Mouse (Mus musculus): ENCODE measurements around the gene Kcnma1. TPM values are rescaled to one million over a fixed set of nuclear protein-coding genes. Genes with fewer than 3 reads are reported as not detected.

The Kcnma1 gene
- polyA plus RNA-seq, 2 experiments, result 5.4 to 8.5 TPM

DNA sequence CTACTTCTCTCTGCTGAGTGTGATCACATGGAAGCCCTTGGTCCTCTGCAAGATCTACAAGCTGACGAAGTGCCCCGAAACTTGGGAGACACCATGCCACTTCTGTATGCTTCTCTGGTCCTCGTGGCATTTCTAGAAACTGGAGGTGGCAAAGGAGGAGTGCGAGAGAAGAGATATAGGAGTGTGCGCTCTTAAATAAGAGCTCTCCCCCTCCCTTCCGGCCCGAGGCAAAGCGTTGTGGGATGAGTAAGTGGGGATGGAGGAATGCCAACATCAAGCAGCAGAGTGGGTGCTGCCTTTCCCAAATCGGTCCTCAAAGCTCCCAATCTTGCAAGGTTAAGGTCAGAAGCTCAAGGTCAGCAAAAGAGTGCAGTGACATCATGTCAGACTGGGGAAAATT lies 426.8 kb downstream of the Kcnma1 start:
- Histone ChIP-seq H3K36me3 (ENCODE audit: control insufficient read depth, insufficient read depth, low read length) (no peaks in the 10 kb centered on the region), H3K27ac (replicated peaks; ENCODE audit: low read depth, low read length) (no peak overlapping the region), H3K9me3 (ENCODE audit: control insufficient read depth, low read length) (no peaks in the 10 kb centered on the region), H3K27me3 (ENCODE audit: control insufficient read depth, insufficient read depth, low read length) (no peaks in the 10 kb centered on the region), H3K4me2 (replicated peaks; ENCODE audit: low read depth, low read length, severe bottlenecking) (no peak overlapping the region), H3K9ac (ENCODE audit: low read depth, low read length, severe bottlenecking) (no peak overlapping the region), H3K4me1 (ENCODE audit: control insufficient read depth, insufficient read depth, low read length) (no peaks in the 10 kb centered on the region), H3K4me3 (replicated peaks; ENCODE audit: low read length) (no peak overlapping the region)
- TF ChIP-seq POLR2A (IDR thresholded peaks at IDR 0.05; ENCODE audit: borderline replicate concordance, extremely low read depth, insufficient read depth, insufficient read length), result no peak
- DNase-seq (ENCODE audit: low spot score) (no peak), ATAC-seq (ENCODE audit: low FRiP score, low read depth) (no peak)
- WGBS, result 81% methylated on average over 9 of the region's 9 CpGs

DNA sequence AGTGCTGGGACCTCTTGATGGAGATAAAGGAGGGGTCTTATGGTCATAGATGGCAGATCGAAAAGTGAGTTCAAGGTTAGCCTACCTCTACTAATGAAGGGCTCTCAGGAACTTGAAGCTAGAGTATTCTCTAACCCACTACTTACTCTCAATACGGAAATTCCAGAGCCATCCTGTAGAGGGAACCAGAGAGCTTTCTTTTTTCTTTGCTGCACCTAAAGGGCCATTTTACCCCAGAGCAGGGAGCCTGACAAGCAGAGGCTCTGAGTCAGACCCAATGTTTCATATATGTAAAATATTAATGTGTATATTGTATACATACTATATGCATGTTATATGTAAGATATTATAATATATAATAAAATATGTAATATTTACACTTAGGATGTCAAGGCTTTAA lies 431.1 kb downstream of the Kcnma1 start:
- H3K27me3 ChIP-seq (ENCODE audit: control insufficient read depth, insufficient read depth, low read length), result no peaks in the 10 kb centered on the region
- H3K4me1 ChIP-seq (ENCODE audit: control insufficient read depth, insufficient read depth, low read length), result no peaks in the 10 kb centered on the region
- H3K4me2 ChIP-seq (replicated peaks; ENCODE audit: low read depth, low read length, severe bottlenecking), result no peak overlapping the region
- no peak overlapping the region for H3K27ac ChIP-seq (replicated peaks; ENCODE audit: low read depth, low read length)
- no peaks in the 10 kb centered on the region for H3K36me3 ChIP-seq (ENCODE audit: control insufficient read depth, insufficient read depth, low read length)
- no peak overlapping the region for H3K4me3 ChIP-seq (replicated peaks; ENCODE audit: low read length)
- ATAC-seq (ENCODE audit: low FRiP score, low read depth), result peak; percentile 74; the same call in 1 of the 2 replicates
- TF ChIP-seq POLR2A (IDR thresholded peaks at IDR 0.05; ENCODE audit: borderline replicate concordance, extremely low read depth, insufficient read depth, insufficient read length), result no peak
- no peak overlapping the region for H3K9ac ChIP-seq (ENCODE audit: low read depth, low read length, severe bottlenecking)
- 16% methylated on average over 2 of the region's 2 CpGs for whole genome bisulfite sequencing
- no peaks in the 10 kb centered on the region for H3K9me3 ChIP-seq (ENCODE audit: control insufficient read depth, low read length)
- DNase-seq (ENCODE audit: low spot score), result peak; percentile 84

DNA sequence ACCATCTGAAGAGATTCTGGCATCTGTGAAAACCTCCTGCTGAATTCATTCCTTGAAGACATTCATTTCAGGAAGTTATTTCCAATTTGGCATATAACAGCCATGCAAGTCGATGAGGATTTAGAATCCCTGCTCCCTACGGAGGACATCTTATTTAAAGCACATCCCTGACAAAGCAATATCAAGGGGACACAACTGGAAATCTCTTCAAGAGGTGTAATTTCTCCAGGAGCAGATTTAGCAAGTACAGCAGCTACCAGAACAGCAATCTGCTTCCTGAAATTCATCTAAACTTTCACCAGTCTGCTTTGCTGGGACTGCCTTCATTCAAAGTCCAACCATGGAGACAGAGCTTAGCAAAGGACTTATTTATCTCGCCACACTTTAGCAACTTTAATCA lies 433.0 kb downstream of the Kcnma1 start:
- TF ChIP-seq POLR2A (IDR thresholded peaks at IDR 0.05; ENCODE audit: borderline replicate concordance, extremely low read depth, insufficient read depth, insufficient read length), result no peak
- Histone ChIP-seq H3K27me3 (ENCODE audit: control insufficient read depth, insufficient read depth, low read length) (no peaks in the 10 kb centered on the region), H3K4me2 (replicated peaks; ENCODE audit: low read depth, low read length, severe bottlenecking) (no peak overlapping the region), H3K4me3 (replicated peaks; ENCODE audit: low read length) (no peak overlapping the region), H3K9ac (ENCODE audit: low read depth, low read length, severe bottlenecking) (no peak overlapping the region), H3K9me3 (ENCODE audit: control insufficient read depth, low read length) (no peaks in the 10 kb centered on the region), H3K36me3 (ENCODE audit: control insufficient read depth, insufficient read depth, low read length) (no peaks in the 10 kb centered on the region), H3K27ac (replicated peaks; ENCODE audit: low read depth, low read length) (no peak overlapping the region), H3K4me1 (ENCODE audit: control insufficient read depth, insufficient read depth, low read length) (no peaks in the 10 kb centered on the region)
- DNase-seq (ENCODE audit: low spot score), result no peak
- 81% methylated on average over 3 of the region's 3 CpGs for WGBS
- no peak for ATAC-seq (ENCODE audit: low FRiP score, low read depth)

DNA sequence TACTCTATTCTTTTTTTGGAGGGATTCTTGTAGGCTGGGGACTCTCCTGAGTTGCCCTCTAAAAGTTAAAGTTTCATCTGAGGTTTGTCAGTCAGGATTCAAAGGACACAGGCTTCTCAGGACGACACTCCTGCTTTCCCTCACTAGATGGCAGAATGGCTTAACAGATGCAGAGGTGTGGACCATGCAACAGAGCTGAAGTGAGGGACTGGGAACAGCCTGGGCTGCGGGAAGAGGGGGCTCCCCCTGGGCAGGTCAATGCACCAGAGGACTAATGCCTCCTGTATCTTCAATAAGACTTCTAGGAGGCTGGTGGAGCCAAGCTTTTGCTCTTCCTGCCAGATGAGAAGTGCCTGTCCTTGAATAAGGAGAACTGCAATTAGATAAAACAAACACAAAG lies 438.3 kb downstream of the Kcnma1 start:
- WGBS, result 2% methylated on average over 2 of the region's 2 CpGs
- H3K4me3 ChIP-seq (replicated peaks; ENCODE audit: low read length), result no peak overlapping the region
- H3K36me3 ChIP-seq (ENCODE audit: control insufficient read depth, insufficient read depth, low read length), result no peaks in the 10 kb centered on the region
- H3K27me3 ChIP-seq (ENCODE audit: control insufficient read depth, insufficient read depth, low read length), result no peaks in the 10 kb centered on the region
- no peaks in the 10 kb centered on the region for H3K4me1 ChIP-seq (ENCODE audit: control insufficient read depth, insufficient read depth, low read length)
- DNase-seq (ENCODE audit: low spot score) (peak; percentile 46), ATAC-seq (ENCODE audit: low FRiP score, low read depth) (no peak)
- no peak overlapping the region for H3K9ac ChIP-seq (ENCODE audit: low read depth, low read length, severe bottlenecking)
- H3K9me3 ChIP-seq (ENCODE audit: control insufficient read depth, low read length), result no peaks in the 10 kb centered on the region
- TF ChIP-seq POLR2A (IDR thresholded peaks at IDR 0.05; ENCODE audit: borderline replicate concordance, extremely low read depth, insufficient read depth, insufficient read length), result no peak
- no peak overlapping the region for H3K27ac ChIP-seq (replicated peaks; ENCODE audit: low read depth, low read length)
- no peak overlapping the region for H3K4me2 ChIP-seq (replicated peaks; ENCODE audit: low read depth, low read length, severe bottlenecking)

DNA sequence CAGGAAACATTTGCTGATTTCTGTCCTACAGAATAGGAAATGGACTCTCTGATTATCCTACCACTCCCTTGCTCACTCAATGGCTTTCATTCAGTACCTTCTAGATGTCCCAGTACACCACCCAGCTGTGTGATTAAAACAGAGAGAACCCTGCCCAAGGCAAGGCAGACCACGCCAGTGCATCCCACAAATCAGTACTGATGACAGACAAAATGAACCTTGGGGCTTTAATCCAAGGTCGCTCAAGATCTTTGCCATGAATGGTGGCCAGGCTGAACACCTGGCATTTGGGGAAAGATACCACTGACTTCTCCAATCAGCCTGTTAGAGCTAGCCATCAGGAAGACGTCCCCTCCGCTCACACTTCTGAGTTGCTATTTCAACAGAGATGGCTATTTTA lies 440.2 kb downstream of the Kcnma1 start:
- no peak for ATAC-seq (ENCODE audit: low FRiP score, low read depth)
- no peak overlapping the region for H3K9ac ChIP-seq (ENCODE audit: low read depth, low read length, severe bottlenecking)
- H3K27ac ChIP-seq (replicated peaks; ENCODE audit: low read depth, low read length), result no peak overlapping the region
- no peak overlapping the region for H3K4me2 ChIP-seq (replicated peaks; ENCODE audit: low read depth, low read length, severe bottlenecking)
- 68% methylated on average over 4 of the region's 4 CpGs for WGBS
- TF ChIP-seq POLR2A (IDR thresholded peaks at IDR 0.05; ENCODE audit: borderline replicate concordance, extremely low read depth, insufficient read depth, insufficient read length), result no peak
- no peak overlapping the region for H3K4me3 ChIP-seq (replicated peaks; ENCODE audit: low read length)
- DNase-seq (ENCODE audit: low spot score), result no peak
- no peaks in the 10 kb centered on the region for H3K4me1 ChIP-seq (ENCODE audit: control insufficient read depth, insufficient read depth, low read length)
- no peaks in the 10 kb centered on the region for H3K27me3 ChIP-seq (ENCODE audit: control insufficient read depth, insufficient read depth, low read length)
- no peaks in the 10 kb centered on the region for H3K36me3 ChIP-seq (ENCODE audit: control insufficient read depth, insufficient read depth, low read length)
- H3K9me3 ChIP-seq (ENCODE audit: control insufficient read depth, low read length), result no peaks in the 10 kb centered on the region

DNA sequence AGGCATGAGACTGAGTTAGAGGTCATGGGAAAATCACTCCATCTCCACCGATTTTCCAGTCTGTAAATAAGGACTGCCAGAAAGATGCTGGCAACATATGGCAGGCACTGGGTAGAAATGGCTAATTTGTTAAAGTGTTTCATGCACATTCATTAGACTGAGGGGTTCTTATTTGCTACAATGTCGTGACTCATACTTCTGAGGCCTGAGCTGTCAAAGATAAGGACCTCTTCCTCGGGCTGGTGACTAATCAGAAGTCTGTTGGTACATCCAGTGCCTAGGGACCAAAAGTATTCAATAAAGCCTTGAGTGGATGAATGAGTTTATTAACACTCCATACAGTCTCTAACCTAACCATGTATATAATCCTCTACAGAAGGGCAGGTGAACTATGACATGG lies 440.9 kb downstream of the Kcnma1 start:
- no peak overlapping the region for H3K9ac ChIP-seq (ENCODE audit: low read depth, low read length, severe bottlenecking)

More for the DNA sequence above, 440.9 kb downstream of the Kcnma1 start:
- Histone ChIP-seq H3K4me2 (replicated peaks; ENCODE audit: low read depth, low read length, severe bottlenecking) (no peak overlapping the region), H3K4me1 (ENCODE audit: control insufficient read depth, insufficient read depth, low read length) (no peaks in the 10 kb centered on the region), H3K9me3 (ENCODE audit: control insufficient read depth, low read length) (no peaks in the 10 kb centered on the region), H3K27ac (replicated peaks; ENCODE audit: low read depth, low read length) (no peak overlapping the region), H3K27me3 (ENCODE audit: control insufficient read depth, insufficient read depth, low read length) (no peaks in the 10 kb centered on the region), H3K36me3 (ENCODE audit: control insufficient read depth, insufficient read depth, low read length) (no peaks in the 10 kb centered on the region), H3K4me3 (replicated peaks; ENCODE audit: low read length) (no peak overlapping the region)
- WGBS, result 68% methylated on average over 3 of the region's 3 CpGs
- no peak for DNase-seq (ENCODE audit: low spot score)
- no peak for TF ChIP-seq POLR2A (IDR thresholded peaks at IDR 0.05; ENCODE audit: borderline replicate concordance, extremely low read depth, insufficient read depth, insufficient read length)
- ATAC-seq (ENCODE audit: low FRiP score, low read depth), result no peak

Data from limb, embryonic 14.5 days (tissue).